Mouse (Mus musculus) liver, adult (tissue): ENCODE measurements around the gene Smyd3.

ENCODE experiments used
- GATA4 ChIP-seq: IDR thresholded peaks from 2 replicates; pipeline ENCODE4 v1.6.1; 2014; ENCODE audit warnings: mild to moderate bottlenecking, low read length; ENCODE audit not compliant: insufficient replicate concordance

The Smyd3 gene

DNA sequence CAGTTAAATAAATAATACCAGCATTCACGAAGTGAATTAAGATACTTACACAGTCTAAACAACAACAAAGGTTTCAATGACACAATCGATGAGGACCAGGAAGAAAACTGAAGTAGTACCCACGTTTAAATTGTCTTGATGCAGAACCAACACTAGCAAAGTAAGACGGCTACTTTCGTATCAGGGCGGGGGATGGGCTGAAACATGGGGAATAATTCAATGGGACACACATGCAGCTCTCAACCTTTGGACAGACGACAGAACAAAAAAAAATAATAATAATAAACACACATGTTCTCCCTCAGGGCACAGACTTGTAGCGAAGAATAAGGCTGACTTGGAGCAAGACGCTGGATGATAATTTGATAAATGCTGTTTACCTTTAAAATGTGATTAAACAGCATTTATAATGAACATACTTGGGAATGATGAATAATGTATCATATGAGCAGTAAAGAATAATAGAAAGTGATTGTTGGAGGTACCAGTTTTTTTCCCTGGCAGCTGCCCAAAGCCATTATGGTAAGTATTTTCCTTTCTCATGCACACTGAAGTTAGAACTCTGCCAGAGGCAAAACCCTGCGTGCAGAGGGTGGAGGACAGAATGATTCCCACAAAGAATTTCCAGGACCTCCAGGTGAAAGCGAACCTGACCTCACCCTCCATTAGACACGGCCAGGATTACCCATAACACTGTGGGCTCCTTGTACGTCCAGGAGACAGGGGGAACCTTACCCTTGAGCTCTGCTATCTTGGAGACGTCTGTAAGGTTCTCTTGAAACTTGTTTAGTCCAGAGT is 340.8 kb downstream of the Smyd3 start:
- TF ChIP-seq GATA4: no peak

DNA sequence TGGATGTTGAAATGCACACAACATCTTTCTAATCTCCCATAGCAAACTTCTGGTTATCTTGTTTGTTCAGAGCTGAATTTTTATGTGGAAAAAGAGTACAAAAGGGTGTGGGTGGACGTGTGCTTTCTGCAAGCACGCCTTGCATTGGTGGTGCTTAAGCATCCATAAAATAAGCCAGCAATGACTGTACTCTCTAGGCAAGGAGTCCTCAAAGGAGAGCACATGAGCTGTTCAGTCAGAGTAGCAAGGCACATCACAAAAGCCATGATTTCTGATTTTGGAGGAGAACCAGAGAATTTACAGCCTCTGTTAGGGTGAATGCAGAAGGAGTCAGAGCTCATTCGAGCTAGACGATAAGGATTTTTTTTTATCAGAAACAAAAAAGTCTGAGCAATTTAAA is 343.6 kb downstream of the Smyd3 start:
- TF ChIP-seq GATA4: no peak

DNA sequence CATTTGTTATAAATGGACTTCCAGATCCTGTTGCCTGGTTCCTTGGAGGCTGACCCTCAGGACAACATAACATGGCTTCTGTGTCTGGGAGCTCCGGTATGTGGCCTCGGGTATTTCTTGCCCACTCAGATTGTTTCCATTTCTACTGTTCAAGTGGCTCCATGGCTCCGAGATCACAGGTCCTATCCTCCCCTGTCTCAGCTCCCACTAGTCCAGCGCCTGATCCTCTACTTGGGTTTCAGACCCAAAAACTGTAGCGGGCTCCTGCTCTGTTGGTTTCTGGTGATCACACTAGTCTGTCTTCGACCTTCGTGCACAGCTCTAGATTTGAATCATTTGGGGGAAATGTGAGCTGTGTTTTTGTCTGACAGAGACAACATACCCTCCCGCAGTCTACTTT is 347.3 kb downstream of the Smyd3 start:
- TF ChIP-seq GATA4: no peak

DNA sequence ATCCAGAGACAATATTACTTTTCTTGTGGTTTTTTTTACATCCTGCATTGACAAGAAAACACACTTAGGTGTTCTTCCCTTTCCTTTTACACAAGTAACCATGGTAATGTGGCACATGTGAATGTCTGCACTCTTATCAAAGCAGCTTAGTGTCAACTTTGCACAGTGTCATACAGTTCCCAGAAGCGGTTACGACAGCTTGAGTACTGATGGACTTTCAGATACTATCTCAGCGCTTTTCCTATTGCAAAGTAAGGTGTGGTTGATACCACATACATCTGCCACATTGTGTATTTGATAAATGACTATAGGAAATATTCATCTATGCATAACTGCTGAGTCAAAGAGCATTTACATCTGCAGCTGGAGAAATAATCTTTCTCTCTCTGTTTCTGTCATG is 348.1 kb downstream of the Smyd3 start:
- TF ChIP-seq GATA4: no peak

DNA sequence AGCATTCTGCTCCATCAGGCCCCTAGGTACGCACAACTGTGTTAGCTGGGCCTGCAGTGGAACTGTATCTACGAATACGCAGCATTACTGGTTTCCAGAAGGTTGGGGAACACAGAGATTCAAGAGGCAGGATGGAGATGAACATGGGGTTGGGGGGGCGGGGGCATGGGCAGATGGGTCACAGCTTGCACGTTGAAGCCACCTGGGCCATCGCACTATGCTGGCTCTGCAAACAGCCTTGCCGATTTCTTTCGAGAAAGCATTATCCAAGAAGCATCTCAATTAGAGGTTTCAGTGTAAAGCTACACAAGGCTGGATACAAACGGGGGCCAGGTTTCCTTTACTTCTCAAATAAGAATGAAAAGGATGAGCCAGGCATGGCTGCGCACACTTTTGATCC is 348.7 kb downstream of the Smyd3 start:
- no peak for TF ChIP-seq GATA4

DNA sequence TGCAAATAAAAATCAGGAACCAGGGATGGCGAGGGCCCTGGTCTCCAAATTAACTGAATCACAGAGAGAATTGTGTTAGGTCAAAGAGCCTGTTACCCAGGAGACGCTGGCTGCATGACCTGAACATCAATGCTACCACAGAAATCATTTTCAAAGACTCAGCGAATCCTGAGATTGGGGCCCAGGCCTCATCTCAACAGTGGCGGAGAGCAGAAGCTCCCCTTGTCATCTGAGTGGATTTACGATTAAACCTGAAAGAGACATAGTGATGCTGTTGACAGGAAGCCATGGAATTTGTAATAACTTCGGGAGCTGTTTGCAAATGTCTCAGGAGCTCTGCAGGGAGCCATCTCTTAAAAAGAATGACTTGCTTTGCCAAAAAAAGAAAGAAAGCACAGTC is 355.9 kb downstream of the Smyd3 start:
- TF ChIP-seq GATA4: no peak

DNA sequence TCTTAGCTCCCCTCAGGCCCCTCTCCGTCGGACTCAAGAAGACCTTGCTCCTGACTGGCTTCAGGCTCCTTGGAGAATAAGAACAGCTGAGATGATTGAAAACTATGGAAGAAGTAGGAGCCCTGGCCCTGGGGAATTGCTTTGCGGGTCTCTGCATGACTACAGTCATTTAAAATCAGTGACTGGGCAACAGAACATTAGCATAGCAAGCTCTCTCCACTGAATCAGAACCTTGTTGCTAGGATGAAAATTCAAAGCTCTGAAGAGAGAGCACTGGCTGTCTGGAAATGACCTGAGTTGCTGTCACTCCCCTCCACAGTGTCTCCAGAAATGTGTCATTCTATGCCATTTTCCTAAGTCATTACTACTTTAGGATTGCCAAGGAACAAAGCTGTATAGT is 357.1 kb downstream of the Smyd3 start:
- TF ChIP-seq GATA4: no peak

DNA sequence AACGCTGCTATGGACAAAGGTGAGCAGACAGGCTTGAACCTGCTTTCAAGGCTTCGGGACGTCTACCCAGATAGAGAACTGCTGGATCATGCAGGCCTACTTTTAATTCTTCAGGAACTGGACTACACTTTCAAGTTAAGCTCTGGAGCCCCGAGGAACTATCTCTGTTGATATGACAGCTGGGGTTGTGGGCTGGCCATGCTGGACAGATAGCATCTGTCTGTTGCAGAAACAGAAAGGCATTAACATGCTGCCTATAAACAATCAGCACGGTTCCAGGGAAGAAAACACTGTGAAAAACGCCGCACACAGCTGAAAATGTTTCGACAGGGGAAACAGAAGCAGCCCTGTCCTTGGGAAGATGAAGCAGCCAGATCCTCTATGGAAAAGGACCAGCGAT is 365.5 kb downstream of the Smyd3 start:
- TF ChIP-seq GATA4: no peak

DNA sequence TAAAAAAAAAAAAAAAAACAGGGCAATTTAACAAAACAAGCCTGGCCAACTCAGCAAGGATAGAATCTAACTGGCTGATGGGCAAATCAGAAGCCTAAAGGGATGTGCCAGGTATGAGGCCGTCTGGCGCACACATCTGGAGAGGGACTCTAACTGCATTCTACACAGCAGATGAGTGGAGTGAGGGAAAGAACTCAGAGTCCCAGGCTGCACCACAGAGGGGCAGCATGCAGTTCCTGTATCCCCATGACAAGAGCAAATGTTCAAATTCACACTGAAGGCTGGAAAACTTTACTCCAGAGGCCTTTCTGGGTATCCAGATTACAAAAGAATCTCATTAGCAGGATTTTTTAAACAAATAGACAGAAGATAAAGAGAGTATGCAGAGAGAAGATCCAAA is 366.6 kb downstream of the Smyd3 start:
- TF ChIP-seq GATA4: no peak

DNA sequence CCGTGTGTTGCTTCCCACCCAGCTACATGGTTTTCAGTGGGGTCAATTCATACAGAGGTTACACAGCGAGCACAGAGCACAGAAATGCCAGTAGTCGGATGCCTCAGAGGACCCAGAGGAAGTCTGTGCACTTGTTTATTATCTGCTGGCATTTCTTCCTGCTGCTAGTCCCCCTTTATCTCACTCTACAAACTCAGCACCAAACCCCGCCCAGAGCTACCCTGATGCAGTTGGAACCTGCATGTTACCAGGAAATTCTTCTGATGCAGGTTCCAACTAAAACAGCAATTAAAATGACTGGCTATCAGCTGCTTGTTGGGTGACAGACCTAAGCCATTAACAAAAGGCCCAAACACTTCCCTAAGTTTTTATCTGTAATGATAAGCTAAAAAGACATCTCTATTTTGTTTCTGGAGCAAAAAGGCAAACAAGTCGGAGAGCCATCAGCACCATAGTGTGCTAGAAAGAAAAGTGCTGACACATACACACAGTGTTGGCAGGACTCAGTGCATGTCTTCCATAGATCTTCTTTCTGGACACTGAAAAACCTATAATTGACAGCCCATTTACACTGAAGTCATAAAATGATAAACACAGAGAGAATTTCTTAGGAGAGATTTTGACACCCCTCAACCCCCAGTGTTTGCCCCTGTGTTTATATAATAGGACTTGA is 368.2 kb downstream of the Smyd3 start:
- no peak for TF ChIP-seq GATA4

DNA sequence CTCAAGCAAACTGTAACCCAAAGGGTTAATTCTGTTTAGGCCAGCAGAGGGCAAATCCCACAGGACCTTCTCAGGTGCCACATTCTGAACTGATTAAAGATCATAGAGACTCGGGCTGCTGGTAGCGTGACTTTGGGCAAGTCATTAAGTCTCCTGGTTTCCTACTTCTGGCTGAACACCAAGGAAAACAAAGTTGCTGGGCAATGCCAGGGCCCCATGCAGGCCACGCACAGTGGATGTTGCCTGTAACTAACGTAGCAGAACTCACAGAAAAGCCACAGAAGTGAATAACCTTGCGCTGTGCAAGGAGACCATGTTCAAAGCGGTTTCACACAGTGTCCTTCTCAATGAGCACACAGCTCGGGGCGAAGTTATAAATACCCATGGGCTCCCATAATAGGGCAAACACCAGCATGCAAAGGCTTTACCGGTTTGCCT is 371.1 kb downstream of the Smyd3 start:
- no peak for TF ChIP-seq GATA4

DNA sequence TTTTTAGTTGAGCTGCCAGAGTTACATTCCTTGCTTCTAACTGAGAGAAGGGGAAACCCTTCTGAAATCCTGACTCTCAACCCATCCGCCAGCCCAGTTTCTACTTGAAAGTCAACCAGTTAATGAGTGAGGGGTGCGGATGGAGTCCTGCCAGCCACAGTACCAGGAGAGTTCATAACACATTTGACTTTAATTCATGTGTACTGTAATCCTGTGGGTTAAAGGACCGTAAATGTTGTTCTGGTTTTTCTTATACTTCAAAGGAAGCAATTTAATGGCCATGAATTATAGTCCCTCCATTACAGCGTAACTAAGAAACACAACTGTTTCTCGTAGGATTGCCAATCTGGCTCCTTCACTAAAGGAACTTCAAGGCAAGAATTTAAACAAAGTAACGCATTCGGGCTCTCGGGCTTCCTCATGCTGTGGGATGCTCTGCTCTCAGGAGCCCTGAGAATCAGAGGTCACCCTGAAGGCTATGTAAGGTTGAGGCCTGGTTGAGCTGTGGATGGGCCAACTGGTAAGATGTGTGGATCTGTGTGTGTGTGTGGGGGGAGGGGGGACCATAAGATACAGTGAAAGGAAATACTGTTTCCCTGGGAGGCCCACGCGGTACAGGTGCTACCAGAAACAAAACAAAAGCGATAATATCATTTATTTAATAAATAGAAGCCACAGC is 374.5 kb downstream of the Smyd3 start:
- no peak for TF ChIP-seq GATA4

DNA sequence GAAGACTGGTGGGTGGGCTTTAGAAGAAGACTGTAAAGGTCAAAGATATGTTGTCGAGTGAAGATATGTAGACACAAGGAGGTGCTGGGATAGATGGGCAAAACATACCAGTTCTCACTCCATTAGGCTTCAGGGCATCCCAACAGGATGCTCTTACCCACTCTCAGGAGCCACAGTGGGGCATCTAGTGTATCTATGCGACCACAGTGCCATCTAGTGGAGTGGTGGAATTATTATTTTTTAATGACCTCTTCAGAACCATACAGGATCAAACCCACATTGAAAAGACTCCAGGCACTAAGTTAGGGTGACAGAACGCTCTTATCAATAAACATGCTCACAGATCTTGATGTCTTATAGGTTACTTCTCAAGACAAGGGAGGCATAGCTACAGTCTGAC is 375.7 kb downstream of the Smyd3 start:
- TF ChIP-seq GATA4: no peak

DNA sequence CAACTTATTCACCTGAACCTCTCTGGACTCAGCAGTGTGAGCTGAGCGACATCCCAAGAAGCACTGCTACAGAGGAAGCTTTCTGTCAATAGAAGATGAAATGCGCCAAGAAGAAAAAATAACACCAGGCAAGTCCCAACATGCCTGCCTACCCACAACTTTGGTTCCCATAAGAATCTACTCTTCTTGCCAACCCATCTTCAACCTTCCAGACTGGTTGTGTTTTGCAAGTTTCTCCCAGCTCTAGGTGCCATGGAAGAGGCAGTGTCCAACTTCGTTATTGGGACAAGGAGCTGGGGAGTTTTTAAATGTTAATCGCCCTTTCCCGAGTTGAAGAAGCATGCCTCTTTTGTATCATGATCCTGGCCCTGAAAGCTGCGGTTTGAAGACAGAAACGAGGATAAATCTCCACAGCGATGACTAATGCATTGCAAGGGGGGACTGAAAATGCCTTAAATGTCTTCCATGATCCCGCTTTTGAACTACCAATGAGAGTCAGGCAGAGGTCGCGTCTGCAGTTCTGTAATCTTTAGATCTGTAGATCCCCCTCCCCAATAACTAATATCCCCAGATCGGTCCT is 376.7 kb downstream of the Smyd3 start:
- TF ChIP-seq GATA4: no peak

DNA sequence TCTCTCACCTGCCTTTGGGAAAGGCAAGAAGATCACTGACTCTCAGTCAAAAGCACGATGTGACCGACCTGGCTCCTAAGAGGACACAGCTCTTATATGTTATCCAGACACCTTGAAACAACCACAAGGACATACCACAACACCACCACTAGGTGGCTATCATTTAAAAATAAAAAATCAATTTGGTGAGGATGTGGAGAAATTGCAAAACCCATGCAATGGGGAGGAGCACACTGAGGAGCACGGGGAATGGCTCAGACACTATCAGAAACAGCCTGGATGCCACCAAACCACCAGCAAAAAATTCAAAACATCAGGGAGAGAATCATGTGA is 380.7 kb downstream of the Smyd3 start:
- TF ChIP-seq GATA4: no peak

DNA sequence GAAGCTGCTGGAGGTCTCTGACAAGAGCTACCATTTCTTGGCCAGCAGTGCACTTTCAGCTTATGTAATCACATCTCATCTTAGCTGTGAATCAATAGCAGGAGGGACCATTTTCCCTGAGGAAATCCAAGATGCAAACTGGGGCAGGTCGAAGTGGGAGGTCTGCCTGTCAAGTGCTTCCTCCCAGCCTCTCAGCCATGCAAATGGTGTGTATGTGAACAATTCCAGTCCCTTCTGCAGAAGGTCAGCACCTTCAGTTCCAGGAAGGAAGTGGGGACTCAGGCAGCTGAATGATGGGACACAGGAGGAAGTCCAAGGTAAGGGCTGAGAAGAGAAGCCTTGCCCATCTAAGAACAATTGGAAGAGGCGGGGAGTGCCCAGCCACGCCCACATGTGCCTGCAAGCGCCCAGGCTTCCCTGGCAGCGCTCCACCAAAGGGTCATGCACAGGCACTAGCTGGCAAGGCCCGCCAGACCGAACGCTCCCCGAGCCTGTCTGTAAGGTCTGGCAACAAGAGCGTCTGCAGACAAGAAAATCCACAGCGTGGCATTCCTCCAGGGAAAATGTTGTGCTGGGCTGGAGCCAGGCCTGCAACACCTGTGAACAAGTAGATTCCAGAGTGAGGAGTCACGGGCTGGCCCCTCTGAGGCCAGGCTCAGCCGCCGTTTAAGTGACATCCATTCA is 381.2 kb downstream of the Smyd3 start:
- no peak for TF ChIP-seq GATA4

DNA sequence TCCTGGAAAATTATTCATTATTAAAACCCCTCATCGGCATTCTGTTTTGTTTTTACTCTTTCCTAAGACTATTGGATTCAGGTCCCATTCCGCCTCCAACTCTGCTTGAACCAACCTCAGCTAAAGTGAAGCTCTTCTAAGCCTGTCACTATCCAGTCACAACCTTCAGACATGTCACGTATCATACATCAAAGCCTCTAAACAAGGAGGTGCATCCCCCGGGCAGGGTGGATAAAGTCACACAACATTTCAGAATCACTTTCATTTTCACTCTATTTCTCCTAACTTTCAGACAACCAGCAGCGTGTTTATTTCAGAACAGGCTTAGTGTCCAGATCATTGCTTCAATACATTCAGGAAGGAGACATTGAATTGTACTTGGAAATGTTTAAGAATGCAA is 387.8 kb downstream of the Smyd3 start:
- TF ChIP-seq GATA4: no peak
